Mouse (Mus musculus) stomach, postnatal 0 days (tissue): Measurements from ENCODE around the gene Mrpl33. TPM values are rescaled to one million over a fixed set of nuclear protein-coding genes. Genes with fewer than 3 reads are reported as not detected.

Source experiments
- ATAC-seq: fragments of 200-750 bp; cut with Nextera tagmentation; 2 replicates; pipeline ENCODE4 v1.8.0; 2017; ENCODE audit not compliant: low FRiP score, low TSS enrichment
- DNase-seq: peaks from one replicate; pipeline ENCODE4 v3.0.0-alpha.2; 2016; ENCODE audit warnings: low spot score
- H3K27ac ChIP-seq: fragments of 300-500 bp; sonication (generic); replicated peaks from 2 replicates; pipeline ENCODE4 v1.5.1; 2014; ENCODE audit warnings: mild to moderate bottlenecking, control low read depth
- H3K27me3 ChIP-seq: fragments of 300-500 bp; sonication (generic); 2 replicates; pipeline ENCODE4 v1.6.1; 2014; ENCODE audit warnings: low read length; ENCODE audit not compliant: control insufficient read depth, insufficient read depth
- H3K36me3 ChIP-seq: fragments of 300-500 bp; sonication (generic); 2 replicates; pipeline ENCODE4 v1.6.1; 2014; ENCODE audit warnings: low read length, mixed read lengths; ENCODE audit not compliant: control insufficient read depth, insufficient read depth
- H3K4me1 ChIP-seq: fragments of 300-500 bp; sonication (generic); replicated peaks from 2 replicates; pipeline ENCODE4 v1.6.1; 2014; ENCODE audit warnings: antibody characterized with exemption; ENCODE audit not compliant: control insufficient read depth, insufficient read depth
- H3K4me2 ChIP-seq: fragments of 300-500 bp; sonication (generic); replicated peaks from 2 replicates; pipeline ENCODE4 v1.6.1; 2014; ENCODE audit warnings: low read depth, mild to moderate bottlenecking, control low read depth, moderate library complexity
- H3K4me3 ChIP-seq: fragments of 300-500 bp; sonication (generic); 2 replicates; pipeline ENCODE4 v1.5.1; 2014; ENCODE audit warnings: low read depth, low read length, control low read depth
- H3K9ac ChIP-seq: fragments of 300-500 bp; sonication (generic); 2 replicates; pipeline ENCODE4 v1.6.1; 2014; ENCODE audit warnings: mild to moderate bottlenecking, low read length, control low read depth, mixed read lengths
- H3K9me3 ChIP-seq: fragments of 300-500 bp; sonication (generic); 2 replicates; pipeline ENCODE4 v1.6.1; 2016; ENCODE audit warnings: low read length; ENCODE audit not compliant: control insufficient read depth
- CTCF ChIP-seq: IDR thresholded peaks from 2 replicates; pipeline ENCODE4 v1.5.1; 2016; ENCODE audit warnings: antibody characterized with exemption, low read depth, mild to moderate bottlenecking, moderate library complexity
- EP300 ChIP-seq: optimal IDR thresholded peaks from 2 replicates; pipeline ENCODE3; 2016; ENCODE audit warnings: antibody characterized with exemption
- WGBS: fragments of 180-500 bp; shearing (Covaris S2); extraction: QIAGEN DNeasy Blood & Tissue Kit; methylation state at CpG from one replicate; pipeline ENCODE4 v1.1.7; 2014; 5-methylcytosine and 5-hydroxymethylcytosine counted together
- polyA plus RNA-seq: library from polyadenylated mRNA; unstranded; fragments of >200 nt; fragmentation: Nextera tagmentation; extraction: Ambion mirVana; gene quantifications from 2 replicates; pipeline ENCODE4 v1.2.1, GENCODE M21; 2015

The Mrpl33 gene
- polyA plus RNA-seq, 1 experiment from 2014 or later: 382 TPM

- no peak overlapping the region for H3K27ac ChIP-seq
- no peak overlapping the region for H3K9ac ChIP-seq
- DNase-seq: no peak
- no peak overlapping the region for H3K4me2 ChIP-seq
- ATAC-seq: no peak
- no peaks in the 10 kb centered on the region for H3K4me1 ChIP-seq
- no peaks in the 10 kb centered on the region for H3K27me3 ChIP-seq
- H3K36me3 ChIP-seq: no peaks in the 10 kb centered on the region
- no peak for TF ChIP-seq CTCF
- TF ChIP-seq EP300: no peak
- 91% methylated on average over 13 of the region's 13 CpGs for WGBS
- H3K4me3 ChIP-seq: no peak overlapping the region
- no peaks in the 10 kb centered on the region for H3K9me3 ChIP-seq
Measured at GRCm38 (mm10) chr5:31668325-31668968, 71.7 kb downstream of the Mrpl33 start.

GRCm38 (mm10) chr5:31669984-31670383, 73.2 kb downstream of the Mrpl33 start:
- no peak overlapping the region for H3K9ac ChIP-seq
- no peak overlapping the region for H3K4me3 ChIP-seq
- no peaks in the 10 kb centered on the region for H3K27me3 ChIP-seq
- no peak overlapping the region for H3K4me2 ChIP-seq
- H3K4me1 ChIP-seq: no peaks in the 10 kb centered on the region
- WGBS: 24% methylated on average over 5 of the region's 5 CpGs
- no peak overlapping the region for H3K27ac ChIP-seq
- no peaks in the 10 kb centered on the region for H3K9me3 ChIP-seq
- TF ChIP-seq EP300: no peak
- TF ChIP-seq CTCF: no peak
- no peak for DNase-seq
- no peaks in the 10 kb centered on the region for H3K36me3 ChIP-seq
- no peak; the same call in 1 of the 2 replicates for ATAC-seq

GRCm38 (mm10) chr5:31671137-31671536, 74.4 kb downstream of the Mrpl33 start:
- 64% methylated on average over 2 of the region's 2 CpGs for WGBS
- Histone ChIP-seq H3K27ac (no peak overlapping the region), H3K4me1 (no peaks in the 10 kb centered on the region), H3K27me3 (no peaks in the 10 kb centered on the region), H3K4me3 (no peak overlapping the region), H3K36me3 (no peaks in the 10 kb centered on the region), H3K9me3 (no peaks in the 10 kb centered on the region), H3K9ac (no peak overlapping the region), H3K4me2 (no peak overlapping the region)
- TF ChIP-seq EP300 (no peak), CTCF (no peak)
- ATAC-seq (no peak), DNase-seq (no peak)

- H3K4me3 ChIP-seq: no peak overlapping the region
- H3K36me3 ChIP-seq: no peaks in the 10 kb centered on the region
- H3K4me2 ChIP-seq: no peak overlapping the region
- H3K4me1 ChIP-seq: no peaks in the 10 kb centered on the region
- no peak for ATAC-seq
- no peak for DNase-seq
- 47% methylated on average over 2 of the region's 2 CpGs for WGBS
- TF ChIP-seq CTCF (no peak), EP300 (no peak)
- no peak overlapping the region for H3K9ac ChIP-seq
- H3K27ac ChIP-seq: no peak overlapping the region
- no peaks in the 10 kb centered on the region for H3K9me3 ChIP-seq
- no peaks in the 10 kb centered on the region for H3K27me3 ChIP-seq
Measured at GRCm38 (mm10) chr5:31673431-31673830, 76.7 kb downstream of the Mrpl33 start.

GRCm38 (mm10) chr5:31678000-31678399, 81.3 kb downstream of the Mrpl33 start:
- no peak for TF ChIP-seq CTCF
- no peak for TF ChIP-seq EP300
- Histone ChIP-seq H3K9ac (no peak overlapping the region), H3K9me3 (no peaks in the 10 kb centered on the region), H3K4me3 (no peak overlapping the region), H3K27ac (no peak overlapping the region), H3K27me3 (no peaks in the 10 kb centered on the region), H3K4me1 (no peaks in the 10 kb centered on the region), H3K4me2 (no peak overlapping the region), H3K36me3 (no peaks in the 10 kb centered on the region)
- ATAC-seq (no peak), DNase-seq (no peak)
- WGBS: 92% methylated on average over 1 of the region's 1 CpGs

GRCm38 (mm10) chr5:31680183-31680582, 83.4 kb downstream of the Mrpl33 start:
- TF ChIP-seq CTCF (no peak), EP300 (no peak)
- no peak overlapping the region for H3K9ac ChIP-seq
- DNase-seq: no peak
- H3K36me3 ChIP-seq: no peaks in the 10 kb centered on the region
- no peak for ATAC-seq
- 82% methylated on average over 4 of the region's 4 CpGs for WGBS
- H3K9me3 ChIP-seq: no peaks in the 10 kb centered on the region
- H3K4me2 ChIP-seq: no peak overlapping the region
- H3K27ac ChIP-seq: no peak overlapping the region
- no peaks in the 10 kb centered on the region for H3K27me3 ChIP-seq
- H3K4me3 ChIP-seq: no peak overlapping the region
- H3K4me1 ChIP-seq: no peaks in the 10 kb centered on the region
